Mouse (Mus musculus) CD4-positive, CD25-positive, alpha-beta regulatory T cell, adult 9 weeks (primary cell): Measurements from ENCODE around the gene Nat8f4. TPM values are rescaled to one million over a fixed set of nuclear protein-coding genes. Genes with fewer than 3 reads are reported as not detected.

ENCODE experiments used
- polyA plus RNA-seq: library from polyadenylated mRNA; unstranded; fragments of 100-300 nt; shearing (Covaris generic); gene quantifications from one replicate; pipeline ENCODE4 v1.2.1, GENCODE M21; 2017

Gene Nat8f4
- polyA plus RNA-seq: 10.0 TPM

GRCm38 (mm10) chr6:85904642-85905061, at the start of gene Nat8f4:
TSS of gene Nat8f4 (minus strand) at chr6:85904884.

GRCm38 (mm10) chr6:85915539-85916513, 11.1 kb upstream of the Nat8f4 start, which contains the start of gene Nat8f1:
TSS of gene Nat8f1 (minus strand) at chr6:85915687.

GRCm38 (mm10) chr6:85911587-85911986, 6.9 kb upstream of the Nat8f4 start, which contains the start of gene Tprkb:
TSS of gene Tprkb (plus strand) at chr6:85911865.

GRCm38 (mm10) chr6:85869006-85869405, 35.7 kb downstream of the Nat8f4 start, which contains the start of gene Nat8f2:
TSS of gene Nat8f2 (minus strand) at chr6:85869158.

Other genes with a start within 250 kb of the Nat8f4 start
- gene Nat8f7, start 191.7 kb downstream of the Nat8f4 start, polyA plus RNA-seq: not detected
- not detected for gene Nat8f3, start 139.1 kb downstream of the Nat8f4 start, polyA plus RNA-seq
- gene Nat8f6, start 83.9 kb downstream of the Nat8f4 start, polyA plus RNA-seq: not detected
- gene Nat8f5, start 83.9 kb downstream of the Nat8f4 start, polyA plus RNA-seq: not detected
- not detected for gene Nat8, start 72.8 kb downstream of the Nat8f4 start, polyA plus RNA-seq
- gene Nat8f2, start 35.7 kb downstream of the Nat8f4 start, polyA plus RNA-seq: not detected
- 58.1 TPM for gene Tprkb, start 7.0 kb upstream of the Nat8f4 start, polyA plus RNA-seq
- gene Nat8f1, start 10.8 kb upstream of the Nat8f4 start, polyA plus RNA-seq: 13.6 TPM
- 208 TPM for gene Dusp11, start 56.8 kb upstream of the Nat8f4 start, polyA plus RNA-seq
- gene Figla, start 111.3 kb upstream of the Nat8f4 start, polyA plus RNA-seq: not detected
- not detected for gene Add2, start 123.8 kb upstream of the Nat8f4 start, polyA plus RNA-seq